Mouse (Mus musculus) neural tube, embryonic 15.5 days (tissue): Measurements from ENCODE around the gene Olfr1419. TPM values are rescaled to one million over a fixed set of nuclear protein-coding genes. Genes with fewer than 3 reads are reported as not detected.
A peak's percentile ranks its signal among the peaks of the same experiment; 100 is the strongest.

ENCODE experiments used
- ATAC-seq: fragments of 200-750 bp; cut with Nextera tagmentation; 2 replicates; pipeline ENCODE4 v1.8.0; 2017; ENCODE audit warnings: mild to moderate bottlenecking, moderate TSS enrichment, moderate library complexity; ENCODE audit not compliant: low FRiP score
- H3K27ac ChIP-seq: fragments of 300-500 bp; sonication (generic); replicated peaks from 2 replicates; pipeline ENCODE4 v1.5.1; 2015; ENCODE audit warnings: mild to moderate bottlenecking, inconsistent platforms
- H3K27me3 ChIP-seq: fragments of 300-500 bp; sonication (generic); replicated peaks from 2 replicates; pipeline ENCODE4 v1.6.1; 2015; ENCODE audit warnings: inconsistent platforms
- H3K36me3 ChIP-seq: fragments of 300-500 bp; sonication (generic); 2 replicates; pipeline ENCODE4 v1.6.1; 2015; ENCODE audit warnings: inconsistent platforms
- H3K4me1 ChIP-seq: fragments of 300-500 bp; sonication (generic); 2 replicates; pipeline ENCODE4 v1.6.1; 2015; ENCODE audit warnings: inconsistent platforms
- H3K4me2 ChIP-seq: fragments of 300-500 bp; sonication (generic); 2 replicates; pipeline ENCODE4 v1.6.1; 2015; ENCODE audit warnings: inconsistent platforms, mild to moderate bottlenecking, moderate library complexity
- H3K4me3 ChIP-seq: fragments of 300-500 bp; sonication (generic); replicated peaks from 2 replicates; pipeline ENCODE4 v1.5.1; 2015; ENCODE audit warnings: mild to moderate bottlenecking, inconsistent platforms
- H3K9ac ChIP-seq: fragments of 300-500 bp; sonication (generic); replicated peaks from 2 replicates; pipeline ENCODE4 v1.6.1; 2015; ENCODE audit warnings: mild to moderate bottlenecking, inconsistent platforms
- H3K9me3 ChIP-seq: fragments of 300-500 bp; sonication (generic); replicated peaks from 2 replicates; pipeline ENCODE4 v1.6.1; 2016; ENCODE audit warnings: inconsistent platforms
- WGBS: fragments of 180-500 bp; shearing (Covaris S2); methylation state at CpG from one replicate; pipeline ENCODE4 v1.1.7; 2015; ENCODE audit warnings: mixed read lengths; 5-methylcytosine and 5-hydroxymethylcytosine counted together
- microRNA-seq: library from miRNA; unstranded; fragments of <30 nt; microRNA quantifications from one replicate; pipeline ENCODE4, GENCODE M21; 2017
- polyA plus RNA-seq: library from polyadenylated mRNA; unstranded; fragments of >200 nt; fragmentation: Nextera tagmentation; extraction: Ambion mirVana; gene quantifications from 2 replicates; pipeline ENCODE4 v1.2.1, GENCODE M21; 2015

The Olfr1419 gene
- polyA plus RNA-seq, 1 experiment from 2014 or later = not detected

DNA sequence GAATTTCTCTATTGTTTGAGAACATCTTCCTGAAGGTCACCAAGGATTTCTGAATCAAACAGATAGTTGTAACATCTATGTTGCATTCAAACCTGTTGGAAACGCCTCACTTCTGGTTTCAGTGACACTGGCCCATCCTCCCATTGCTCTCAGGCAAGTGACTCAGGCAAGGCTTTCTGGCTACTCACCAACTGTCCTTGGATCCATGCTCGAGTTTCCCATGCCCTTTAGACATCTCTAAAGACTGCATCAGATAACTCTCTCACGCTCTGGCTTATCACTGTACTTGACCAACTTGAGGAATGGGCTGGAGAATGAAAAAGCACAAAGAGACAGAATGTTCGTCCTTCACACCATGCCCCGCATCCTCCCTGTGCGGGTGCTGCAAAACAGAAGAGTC, 18.4 kb downstream of the Olfr1419 start:
- Histone ChIP-seq H3K9ac (no peak overlapping the region), H3K27ac (no peak overlapping the region), H3K4me2 (no peak overlapping the region), H3K27me3 (no peaks in the 10 kb centered on the region), H3K36me3 (no peaks in the 10 kb centered on the region), H3K4me1 (no peaks in the 10 kb centered on the region), H3K4me3 (no peak overlapping the region), H3K9me3 (no peaks in the 10 kb centered on the region)
- 82% methylated on average over 6 of the region's 6 CpGs for WGBS
- no peak for ATAC-seq

DNA sequence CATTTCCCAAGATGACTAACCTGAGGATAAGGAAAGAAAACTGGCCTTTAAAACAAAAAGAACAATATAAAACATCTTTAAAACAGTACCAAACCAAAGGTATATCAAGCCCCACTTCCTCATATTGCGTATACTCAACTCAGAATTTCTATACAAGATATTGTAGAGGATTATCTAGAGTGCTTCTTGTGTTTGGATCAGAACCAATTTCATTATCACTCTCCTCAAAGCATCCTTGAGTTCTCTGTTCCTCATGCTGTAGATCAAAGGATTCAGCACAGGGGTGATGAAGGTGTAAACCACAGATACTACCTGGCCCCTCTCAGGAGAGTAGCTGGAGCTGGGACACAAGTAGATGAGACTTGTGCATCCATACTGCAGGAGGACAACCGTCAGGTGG, 20.1 kb downstream of the Olfr1419 start:
- WGBS = 92% methylated on average over 2 of the region's 2 CpGs
- no peak for ATAC-seq
- Histone ChIP-seq H3K27ac (no peak overlapping the region), H3K27me3 (no peaks in the 10 kb centered on the region), H3K4me1 (no peaks in the 10 kb centered on the region), H3K4me3 (no peak overlapping the region), H3K9ac (no peak overlapping the region), H3K9me3 (no peaks in the 10 kb centered on the region), H3K4me2 (no peak overlapping the region), H3K36me3 (no peaks in the 10 kb centered on the region)

DNA sequence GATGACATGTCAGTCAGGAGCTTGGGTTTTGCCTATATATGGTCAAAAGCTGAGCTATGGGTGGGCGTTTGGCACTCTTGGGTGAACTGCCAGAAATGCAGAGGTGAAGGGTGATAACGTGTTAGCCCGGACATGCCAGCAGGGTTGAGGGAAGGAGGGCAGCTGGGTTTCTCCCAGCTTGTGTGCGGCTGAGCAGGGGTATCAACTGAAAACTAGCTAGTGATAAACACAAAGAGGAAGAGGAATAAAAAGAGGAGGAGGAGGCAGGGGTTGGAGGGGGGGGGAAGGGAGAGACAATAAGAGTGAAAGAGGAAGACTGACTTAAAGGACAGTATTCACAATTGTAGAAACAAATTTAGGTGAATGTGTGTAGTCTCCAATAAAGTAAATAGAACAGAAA, 22.3 kb downstream of the Olfr1419 start:
- no peaks in the 10 kb centered on the region for H3K4me1 ChIP-seq
- WGBS = 74% methylated on average over 4 of the region's 4 CpGs
- no peaks in the 10 kb centered on the region for H3K9me3 ChIP-seq
- no peak overlapping the region for H3K27ac ChIP-seq
- H3K36me3 ChIP-seq = no peaks in the 10 kb centered on the region
- H3K9ac ChIP-seq = no peak overlapping the region
- no peak overlapping the region for H3K4me3 ChIP-seq
- no peak overlapping the region for H3K4me2 ChIP-seq
- no peak for ATAC-seq
- no peaks in the 10 kb centered on the region for H3K27me3 ChIP-seq

DNA sequence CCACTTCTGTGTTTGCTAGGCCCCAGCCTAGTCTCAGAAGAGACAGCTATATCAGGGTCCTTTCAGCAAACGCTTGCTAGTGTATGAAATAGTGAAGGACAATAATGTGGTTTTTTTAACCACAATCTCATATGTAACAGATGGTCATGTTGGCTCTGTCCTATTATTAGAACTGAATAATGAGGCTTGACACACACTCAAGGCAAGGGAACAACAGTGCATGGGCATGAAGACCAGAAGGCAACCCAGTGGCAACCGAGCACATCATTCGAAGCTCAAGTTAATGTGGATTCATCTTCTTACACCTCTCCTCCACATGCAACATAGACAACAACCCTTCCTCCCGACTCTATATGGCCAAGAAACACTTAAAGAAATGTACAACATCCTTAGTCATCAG, 28.6 kb downstream of the Olfr1419 start:
- H3K36me3 ChIP-seq = no peaks in the 10 kb centered on the region
- 90% methylated on average over 4 of the region's 4 CpGs for WGBS
- ATAC-seq = no peak
- no peak overlapping the region for H3K9ac ChIP-seq
- no peaks in the 10 kb centered on the region for H3K9me3 ChIP-seq
- no peak overlapping the region for H3K4me3 ChIP-seq
- H3K27me3 ChIP-seq = no peaks in the 10 kb centered on the region
- H3K27ac ChIP-seq = no peak overlapping the region
- no peaks in the 10 kb centered on the region for H3K4me1 ChIP-seq
- H3K4me2 ChIP-seq = no peak overlapping the region

DNA sequence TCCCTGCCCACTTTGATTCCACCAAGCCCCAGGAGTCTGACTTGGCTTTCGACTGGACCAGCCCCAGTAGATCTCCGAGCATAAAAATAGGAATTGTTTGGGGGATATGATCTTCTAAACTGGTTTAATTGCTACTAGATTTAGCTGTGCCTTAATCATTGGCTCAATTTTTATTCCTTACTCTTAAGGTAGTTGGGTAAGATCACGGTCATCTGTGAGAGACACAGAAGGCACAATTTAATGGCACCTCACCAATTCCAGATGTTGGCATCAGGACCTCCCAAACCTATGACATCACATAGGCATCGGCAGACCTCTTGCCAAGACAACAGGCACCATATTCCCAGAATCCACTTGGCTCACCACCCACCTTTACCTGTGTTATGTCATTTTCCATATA, 35.8 kb downstream of the Olfr1419 start, which contains the start of gene Olfr1417:
Gene Olfr1417 (minus strand): TSS at position 101 of the 400 bp plus-strand sequence.
- Histone ChIP-seq H3K36me3 (no peaks in the 10 kb centered on the region), H3K9me3 (no peaks in the 10 kb centered on the region), H3K9ac (no peak within 1 kb of the TSS), H3K4me1 (no peaks in the 10 kb centered on the region), H3K27ac (no peak within 1 kb of the TSS), H3K4me3 (no peak within 1 kb of the TSS), H3K27me3 (no peaks in the 10 kb centered on the region), H3K4me2 (no peak within 1 kb of the TSS)
- no peak for ATAC-seq
- WGBS = 91% methylated on average over 4 of the region's 4 CpGs

DNA sequence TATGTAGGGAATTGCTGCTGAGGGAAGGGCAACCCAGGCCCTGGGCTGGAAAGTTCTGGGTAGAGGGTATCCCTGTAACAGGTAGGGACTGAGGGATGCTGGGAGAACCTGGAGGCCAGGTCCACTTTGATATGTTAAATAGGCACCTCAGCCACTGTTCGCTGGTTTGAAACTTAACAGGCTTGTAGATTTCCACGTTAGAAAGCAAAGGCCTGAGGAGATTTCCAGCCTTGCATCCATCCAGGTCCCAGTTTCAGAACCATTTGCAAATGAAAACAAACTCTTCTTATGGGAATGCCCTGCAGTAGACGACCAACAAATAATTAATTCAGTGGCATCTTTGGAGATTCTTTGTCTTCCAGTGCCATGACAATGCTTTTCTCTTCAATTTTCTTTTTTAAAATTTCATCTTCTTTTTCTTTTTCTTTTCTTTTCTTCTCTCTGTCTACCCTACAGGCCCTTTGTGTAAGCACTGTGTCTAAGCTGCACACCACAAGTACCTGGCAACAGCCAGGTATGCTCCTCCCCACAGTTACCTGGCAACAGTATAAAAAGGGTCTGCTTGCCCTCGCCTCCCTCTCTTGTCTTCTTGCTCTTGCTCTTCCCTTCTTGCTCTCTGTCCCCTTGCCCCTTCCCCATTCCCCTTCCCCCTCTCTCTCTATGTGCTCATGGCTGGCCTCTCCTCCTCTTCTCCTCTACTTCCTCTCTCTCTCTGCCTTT, 51.4 kb downstream of the Olfr1419 start:
- Histone ChIP-seq H3K27me3 (peaks cover 10% of the 10 kb centered on the region), H3K4me2 (no peak overlapping the region), H3K9ac (no peak overlapping the region), H3K27ac (no peak overlapping the region), H3K36me3 (no peaks in the 10 kb centered on the region), H3K4me3 (no peak overlapping the region), H3K9me3 (no peaks in the 10 kb centered on the region), H3K4me1 (peaks cover 13% of the 10 kb centered on the region)
- no peak for ATAC-seq
- 29% methylated on average over 4 of the region's 4 CpGs for WGBS

DNA sequence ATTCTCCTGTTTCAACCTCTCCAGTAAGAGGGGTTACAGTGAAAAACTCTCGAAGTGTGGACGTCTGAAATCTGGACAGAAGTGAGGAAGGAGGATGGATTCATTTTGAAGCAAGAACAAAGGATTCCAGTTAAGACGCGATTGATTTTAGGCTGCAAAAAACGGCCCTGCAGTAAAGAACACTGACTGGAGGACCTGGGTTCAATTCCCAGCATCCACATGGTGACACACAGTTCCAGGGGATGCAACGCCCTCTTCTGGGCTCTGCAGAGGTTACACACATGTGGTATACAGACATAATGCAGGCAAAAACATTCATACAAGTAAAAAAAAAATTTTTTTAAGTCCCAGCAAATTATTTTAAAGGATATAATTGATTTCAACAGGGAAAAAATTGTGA, 54.7 kb downstream of the Olfr1419 start:
- Histone ChIP-seq H3K9ac (peak overlapping the region; percentile 74; the same call in 1 of the 2 replicates), H3K4me3 (peak overlapping the region; percentile 77), H3K27ac (no peak overlapping the region), H3K4me1 (peaks cover 26% of the 10 kb centered on the region), H3K36me3 (no peaks in the 10 kb centered on the region), H3K27me3 (peaks cover 27% of the 10 kb centered on the region), H3K9me3 (no peaks in the 10 kb centered on the region), H3K4me2 (peak overlapping the region; percentile 96)
- WGBS = 37% methylated on average over 6 of the region's 6 CpGs
- no peak for ATAC-seq

DNA sequence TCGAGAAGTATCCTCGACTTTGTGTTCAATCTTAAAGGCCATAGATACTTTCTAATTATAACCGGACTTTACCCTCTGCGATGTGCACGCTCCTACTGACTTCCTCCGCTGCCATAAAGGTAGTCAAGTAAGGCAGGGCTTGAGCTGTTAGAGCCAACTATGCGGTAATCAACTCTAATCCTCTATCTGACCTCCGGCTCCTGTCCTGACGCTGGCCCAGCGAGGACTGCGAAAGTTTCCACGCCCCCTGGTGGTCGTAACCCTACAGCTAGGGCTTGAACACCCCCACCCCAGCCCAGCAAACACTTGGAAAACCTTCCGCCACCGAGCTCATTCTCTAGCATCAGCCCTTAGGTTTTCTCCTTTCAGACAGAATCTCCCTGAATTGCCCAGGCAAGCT, 55.1 kb downstream of the Olfr1419 start:
- peak; percentile 55 for ATAC-seq
- Histone ChIP-seq H3K4me3 (peak overlapping the region; percentile 77), H3K4me2 (peak overlapping the region; percentile 96), H3K4me1 (peaks cover 26% of the 10 kb centered on the region), H3K27ac (no peak overlapping the region), H3K27me3 (peaks cover 30% of the 10 kb centered on the region), H3K36me3 (no peaks in the 10 kb centered on the region), H3K9ac (peak overlapping the region; percentile 74), H3K9me3 (no peaks in the 10 kb centered on the region)
- whole genome bisulfite sequencing = under 1% methylated on average over 15 of the region's 15 CpGs

DNA sequence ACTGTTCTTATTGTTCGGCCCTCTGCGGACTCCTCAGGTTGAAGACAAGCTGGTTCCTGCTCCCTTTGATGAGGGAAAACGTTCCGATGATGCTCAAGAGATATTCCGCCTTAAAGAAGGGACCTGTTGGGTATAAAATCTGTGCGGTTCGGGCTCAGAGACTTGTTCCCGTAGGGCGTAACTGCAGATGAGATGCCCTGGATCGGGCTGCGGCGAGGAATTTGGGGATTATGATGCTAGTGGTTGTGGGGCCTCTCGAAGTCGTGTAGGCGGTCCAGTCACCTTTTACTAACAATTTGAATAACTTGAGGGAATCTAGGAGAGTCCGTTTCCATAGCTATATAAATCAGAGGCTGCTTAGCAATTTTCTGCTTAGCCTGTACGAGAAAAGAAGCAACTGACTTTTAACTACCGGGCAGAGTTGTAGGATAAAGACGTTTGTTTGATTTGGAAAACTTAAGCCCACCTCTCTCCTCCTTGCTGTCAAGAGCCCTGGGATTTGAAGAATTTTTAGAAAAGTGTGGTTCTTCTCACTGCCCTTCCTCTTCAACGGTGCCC, 55.7 kb downstream of the Olfr1419 start, which contains the start of gene Stx3:
Gene Stx3 (minus strand): TSS at position 261 of the 558 bp plus-strand sequence.
- peak; percentile 32; the same call in 1 of the 2 replicates for ATAC-seq
- peak within 1 kb of the TSS; percentile 96 for H3K4me2 ChIP-seq
- peaks cover 30% of the 10 kb centered on the region for H3K27me3 ChIP-seq
- peaks cover 26% of the 10 kb centered on the region for H3K4me1 ChIP-seq
- WGBS = under 1% methylated on average over 20 of the region's 20 CpGs
- H3K9ac ChIP-seq = peak within 1 kb of the TSS; percentile 74
- H3K9me3 ChIP-seq = no peaks in the 10 kb centered on the region
- no peaks in the 10 kb centered on the region for H3K36me3 ChIP-seq
- H3K4me3 ChIP-seq = peak within 1 kb of the TSS; percentile 77
- no peak within 1 kb of the TSS for H3K27ac ChIP-seq

Small RNA genes within 50 kb of the gene (microRNA-seq; reads per million reads assigned to microRNA genes)
- gene Mir6994 = 5.0 reads per million, percentile 19 among the genes with 10 or more reads in this experiment

Other genes starting within 250 kb of the Olfr1419 start
- gene Ms4a3, start 234.3 kb downstream of the Olfr1419 start, polyA plus RNA-seq = 0.10 TPM in 1 of 2 replicates, not detected in the other
- gene Oosp2, start 214.5 kb downstream of the Olfr1419 start, polyA plus RNA-seq = not detected in 2 replicates
- gene Oosp1, start 184.0 kb downstream of the Olfr1419 start, polyA plus RNA-seq = not detected in 2 replicates
- gene Oosp3, start 178.1 kb downstream of the Olfr1419 start, polyA plus RNA-seq = not detected in 2 replicates
- not detected in 2 replicates for gene Gif, start 127.6 kb downstream of the Olfr1419 start, polyA plus RNA-seq
- gene Mrpl16, start 104.7 kb downstream of the Olfr1419 start, polyA plus RNA-seq = 43.5 and 48.7 TPM in 2 replicates
- 12.8 and 14.5 TPM in 2 replicates for gene Stx3, start 55.7 kb downstream of the Olfr1419 start, polyA plus RNA-seq
- not detected in 2 replicates for gene Olfr1417, start 35.9 kb downstream of the Olfr1419 start, polyA plus RNA-seq
- not detected in 2 replicates for gene Olfr1418, start 14.0 kb downstream of the Olfr1419 start, polyA plus RNA-seq
- not detected in 2 replicates for gene Olfr1420, start 11.5 kb upstream of the Olfr1419 start, polyA plus RNA-seq
- 13.3 and 15.2 TPM in 2 replicates for gene Patl1, start 37.3 kb upstream of the Olfr1419 start, polyA plus RNA-seq
- 3.4 and 3.8 TPM in 2 replicates for gene Osbp, start 90.8 kb upstream of the Olfr1419 start, polyA plus RNA-seq
- not detected in 2 replicates for gene Olfr1423, start 166.2 kb upstream of the Olfr1419 start, polyA plus RNA-seq
- not detected in 2 replicates for gene Olfr1424, start 187.6 kb upstream of the Olfr1419 start, polyA plus RNA-seq
- not detected in 2 replicates for gene Olfr1425, start 202.6 kb upstream of the Olfr1419 start, polyA plus RNA-seq
- not detected in 2 replicates for gene Olfr1426, start 216.9 kb upstream of the Olfr1419 start, polyA plus RNA-seq
- gene Olfr1427, start 228.2 kb upstream of the Olfr1419 start, polyA plus RNA-seq = not detected in 2 replicates
- not detected in 2 replicates for gene Olfr1428, start 240.8 kb upstream of the Olfr1419 start, polyA plus RNA-seq
- not detected in 2 replicates for gene Olfr76, start 248.1 kb upstream of the Olfr1419 start, polyA plus RNA-seq